Mouse (Mus musculus) limb, embryonic 10.5 days (tissue): ENCODE data around the gene Tbc1d15. TPM values are rescaled to one million over a fixed set of nuclear protein-coding genes. Genes with fewer than 3 reads are reported as not detected.

ENCODE experiments used
- DNase-seq: peaks from one replicate; pipeline ENCODE4 v3.0.0-alpha.2; 2017; ENCODE audit warnings: low spot score
- H3K27ac ChIP-seq: fragments of 300-500 bp; sonication (generic); 2 replicates; pipeline ENCODE4 v1.5.1; 2016; ENCODE audit warnings: mild to moderate bottlenecking
- H3K27me3 ChIP-seq: fragments of 300-500 bp; sonication (generic); 2 replicates; pipeline ENCODE4 v1.6.1; 2016; ENCODE audit warnings: low read depth, mild to moderate bottlenecking; ENCODE audit not compliant: poor library complexity, severe bottlenecking
- H3K36me3 ChIP-seq: fragments of 300-500 bp; sonication (generic); 2 replicates; pipeline ENCODE4 v1.6.1; 2016; ENCODE audit warnings: mild to moderate bottlenecking, moderate library complexity
- H3K4me1 ChIP-seq: fragments of 300-500 bp; sonication (generic); 2 replicates; pipeline ENCODE4 v1.6.1; 2016
- H3K4me3 ChIP-seq: fragments of 300-500 bp; sonication (generic); 2 replicates; pipeline ENCODE4 v1.5.1; 2016; ENCODE audit warnings: mild to moderate bottlenecking, moderate library complexity
- H3K9me3 ChIP-seq: fragments of 300-500 bp; sonication (generic); replicated peaks from 2 replicates; pipeline ENCODE4 v1.6.1; 2016; ENCODE audit warnings: mild to moderate bottlenecking
- WGBS: fragments of 180-500 bp; shearing (Covaris S2); methylation state at CpG from one replicate; pipeline ENCODE4 v1.1.7; 2016; 5-methylcytosine and 5-hydroxymethylcytosine counted together
- polyA plus RNA-seq: library from polyadenylated mRNA; unstranded; fragments of >200 nt; fragmentation: Nextera tagmentation; extraction: Ambion mirVana; gene quantifications from 2 replicates; pipeline ENCODE4 v1.2.1, GENCODE M21; 2016

Tbc1d15 gene
- polyA plus RNA-seq, 1 experiment from 2014 or later = 57.6 TPM

DNA sequence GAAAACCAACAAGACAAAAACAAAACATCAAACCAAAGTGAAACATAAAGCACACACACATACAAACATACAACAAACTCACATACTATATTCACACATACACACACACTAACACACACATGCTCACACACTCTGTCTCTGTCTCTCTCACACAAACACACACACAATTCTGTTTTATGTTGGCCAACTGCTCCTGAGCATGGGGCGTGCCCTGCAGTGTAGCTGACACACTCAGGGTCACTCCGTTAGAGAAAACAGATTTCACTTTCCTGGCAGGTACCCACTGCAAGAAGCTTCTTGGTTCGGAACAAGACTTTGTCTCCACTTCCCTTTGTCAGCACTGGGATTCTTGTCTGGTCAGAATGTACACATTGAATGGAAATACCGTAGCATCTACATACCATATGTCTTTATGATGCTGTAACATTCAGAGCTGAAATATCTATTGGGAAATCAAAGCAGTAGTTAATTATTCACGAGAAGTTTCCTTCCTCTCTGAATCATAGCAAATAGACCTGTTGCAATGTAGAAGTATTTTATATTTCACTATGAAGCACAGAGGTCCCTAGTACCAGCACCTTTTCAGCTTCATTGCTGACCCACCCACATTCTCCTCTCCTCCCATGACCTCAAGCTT is 11.8 kb upstream of the Tbc1d15 start:
- Histone ChIP-seq H3K9me3 (no peaks in the 10 kb centered on the region), H3K27ac (no peak overlapping the region), H3K4me1 (no peaks in the 10 kb centered on the region), H3K4me3 (no peak overlapping the region), H3K27me3 (no peaks in the 10 kb centered on the region), H3K36me3 (no peaks in the 10 kb centered on the region)
- no peak for DNase-seq
- 78% methylated on average over 5 of the region's 5 CpGs for WGBS

- Histone ChIP-seq H3K4me1 (no peaks in the 10 kb centered on the region), H3K9me3 (no peaks in the 10 kb centered on the region), H3K36me3 (no peaks in the 10 kb centered on the region), H3K27me3 (no peaks in the 10 kb centered on the region), H3K4me3 (no peak overlapping the region), H3K27ac (no peak overlapping the region)
- DNase-seq = no peak
- 86% methylated on average over 2 of the region's 2 CpGs for WGBS
Observed at GRCm38 (mm10) chr10:115262261-115262660, 11.0 kb upstream of the Tbc1d15 start.

DNA sequence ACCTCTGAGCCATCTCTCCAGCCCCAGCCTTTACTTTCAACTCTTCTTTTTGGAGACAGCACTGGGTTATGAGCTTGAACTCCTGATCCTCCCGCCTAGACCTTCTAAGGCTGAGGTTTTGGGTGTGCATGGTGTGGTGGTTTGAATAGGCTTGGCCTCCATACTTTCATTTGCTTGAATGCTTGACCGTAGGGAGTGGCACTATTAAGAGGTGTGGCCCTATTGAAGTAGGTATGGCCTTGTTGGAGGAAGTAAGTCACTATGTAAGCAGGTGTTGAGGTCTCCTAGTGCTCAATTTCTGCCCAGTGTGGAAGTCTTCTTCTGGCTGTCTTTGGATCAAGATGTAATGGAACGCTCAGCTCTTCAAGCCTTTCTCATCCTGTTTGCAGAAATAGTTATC is 10.2 kb upstream of the Tbc1d15 start:
- WGBS = 93% methylated on average over 3 of the region's 3 CpGs
- H3K9me3 ChIP-seq = no peaks in the 10 kb centered on the region
- H3K36me3 ChIP-seq = no peaks in the 10 kb centered on the region
- no peaks in the 10 kb centered on the region for H3K4me1 ChIP-seq
- H3K4me3 ChIP-seq = no peak overlapping the region
- H3K27me3 ChIP-seq = no peaks in the 10 kb centered on the region
- no peak for DNase-seq
- H3K27ac ChIP-seq = no peak overlapping the region

DNA sequence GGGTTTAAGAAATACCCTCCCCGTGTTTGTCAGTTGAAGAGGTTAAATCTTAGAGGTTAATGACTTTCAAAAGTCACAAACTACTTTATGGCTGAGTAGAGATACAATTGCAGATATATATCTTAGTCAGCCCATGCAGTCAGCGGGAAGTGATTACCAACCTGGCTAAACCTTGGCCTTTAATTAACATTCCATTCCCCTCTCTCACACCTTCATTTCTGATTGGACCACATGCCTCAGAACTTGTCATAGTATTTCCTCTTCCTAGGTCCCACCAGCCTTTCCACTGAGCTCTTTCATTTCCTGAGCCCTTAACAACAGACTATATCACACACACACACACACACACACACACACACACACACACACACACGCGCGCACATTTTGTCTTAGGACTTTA is 4.9 kb upstream of the Tbc1d15 start:
- no peak overlapping the region for H3K4me3 ChIP-seq
- DNase-seq = no peak
- WGBS = 74% methylated on average over 5 of the region's 5 CpGs
- H3K27me3 ChIP-seq = no peaks in the 10 kb centered on the region
- H3K4me1 ChIP-seq = peaks cover 7% of the 10 kb centered on the region
- H3K27ac ChIP-seq = no peak overlapping the region
- H3K9me3 ChIP-seq = no peaks in the 10 kb centered on the region
- no peaks in the 10 kb centered on the region for H3K36me3 ChIP-seq

DNA sequence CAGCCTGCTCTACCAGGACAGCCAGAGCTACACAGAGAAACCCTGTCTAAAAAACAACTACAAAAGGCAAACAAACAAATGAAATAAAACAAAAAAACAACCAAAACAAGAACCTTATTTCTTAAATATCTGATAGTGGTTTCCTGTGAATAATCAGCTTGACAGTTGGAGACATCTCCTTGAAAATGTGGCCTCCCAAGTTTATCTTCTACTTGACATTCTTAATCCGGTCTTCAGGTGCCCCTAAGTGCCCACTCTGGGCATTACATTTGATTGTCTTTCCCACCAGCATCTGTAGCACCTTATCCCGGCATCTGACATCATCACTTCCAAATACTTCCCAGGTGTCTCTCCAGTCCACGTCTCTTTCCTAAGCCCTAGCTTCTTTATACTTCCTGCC is 2.3 kb upstream of the Tbc1d15 start:
- no peak for DNase-seq
- H3K4me1 ChIP-seq = peaks cover 26% of the 10 kb centered on the region
- no peaks in the 10 kb centered on the region for H3K27me3 ChIP-seq
- H3K36me3 ChIP-seq = no peaks in the 10 kb centered on the region
- H3K4me3 ChIP-seq = no peak overlapping the region
- H3K27ac ChIP-seq = no peak overlapping the region
- WGBS = 78% methylated on average over 3 of the region's 3 CpGs
- H3K9me3 ChIP-seq = no peaks in the 10 kb centered on the region

- Histone ChIP-seq H3K4me1 (peaks cover 34% of the 10 kb centered on the region), H3K27ac (peak overlapping the region; percentile 63), H3K4me3 (peak overlapping the region; percentile 97), H3K36me3 (no peaks in the 10 kb centered on the region), H3K27me3 (no peaks in the 10 kb centered on the region), H3K9me3 (no peaks in the 10 kb centered on the region)
- DNase-seq = peak; percentile 43
- 13% methylated on average over 10 of the region's 10 CpGs for WGBS
Observed at GRCm38 (mm10) chr10:115252321-115252757, 1.1 kb upstream of the Tbc1d15 start.

DNA sequence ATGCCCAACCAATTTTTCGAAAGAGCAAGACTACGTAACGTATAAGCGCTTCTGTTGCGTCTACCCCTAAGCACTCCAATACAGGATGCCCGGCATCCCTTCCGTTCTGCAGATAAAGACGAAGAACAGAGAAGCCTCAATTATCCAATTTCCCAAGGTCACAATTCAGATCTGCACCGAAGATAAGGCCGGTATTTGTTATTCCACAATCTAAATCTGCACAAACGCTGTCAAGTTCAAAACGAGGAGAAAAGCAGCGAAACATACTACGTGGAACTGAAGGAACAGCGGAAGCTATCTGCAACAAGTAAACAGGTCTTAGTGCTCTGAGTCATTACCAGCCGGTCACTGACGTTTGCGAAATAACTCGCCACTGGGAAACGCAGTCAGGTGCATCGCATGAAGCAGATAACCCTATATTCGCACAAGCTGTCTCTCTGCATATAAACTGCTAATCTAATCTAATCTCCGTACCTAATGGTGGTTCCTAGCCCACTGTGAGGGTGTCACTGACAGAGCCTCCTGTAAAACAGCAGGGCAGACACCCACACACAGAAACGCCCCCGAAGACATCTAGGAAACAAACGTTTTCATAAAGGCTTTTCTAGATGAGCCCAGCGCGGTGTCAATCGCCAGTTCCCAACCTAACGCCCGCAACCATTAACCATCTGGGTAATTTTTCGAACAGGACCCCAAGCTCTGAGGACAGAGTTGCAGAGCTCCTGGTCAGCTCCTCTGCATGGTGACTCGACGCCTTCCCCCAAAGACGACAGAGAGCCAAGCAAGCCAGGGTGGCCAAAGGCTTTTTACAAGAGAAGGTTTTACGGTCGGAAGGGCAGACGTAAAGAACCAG is 806 bp downstream of the Tbc1d15 start:
- H3K27ac ChIP-seq = peak overlapping the region; percentile 91

DNA sequence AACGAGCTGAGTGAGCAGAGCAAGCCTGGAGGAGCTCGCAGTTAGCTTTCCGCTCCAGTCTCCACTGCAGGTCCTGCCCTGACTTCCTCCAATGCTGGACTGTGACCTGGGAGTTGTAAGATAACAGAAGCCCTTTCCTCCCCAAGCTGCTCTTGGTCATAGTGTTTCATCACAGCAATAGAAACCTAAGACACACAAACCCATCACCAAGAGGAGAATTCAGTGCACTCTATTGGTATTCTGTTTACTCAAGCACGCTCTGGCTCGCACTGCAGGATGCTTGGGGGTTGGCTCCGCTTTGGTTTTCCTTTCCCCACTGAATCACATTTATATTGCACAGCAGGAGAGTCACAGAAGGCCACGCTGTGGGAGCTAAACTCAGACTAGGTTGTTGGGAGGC is 3.2 kb downstream of the Tbc1d15 start:
- no peak overlapping the region for H3K4me3 ChIP-seq
- 69% methylated on average over 7 of the region's 7 CpGs for WGBS
- no peaks in the 10 kb centered on the region for H3K27me3 ChIP-seq
- DNase-seq = no peak
- no peaks in the 10 kb centered on the region for H3K9me3 ChIP-seq
- H3K27ac ChIP-seq = no peak overlapping the region
- no peaks in the 10 kb centered on the region for H3K36me3 ChIP-seq
- H3K4me1 ChIP-seq = peaks cover 34% of the 10 kb centered on the region

More for the DNA sequence above, 806 bp downstream of the Tbc1d15 start:
- Histone ChIP-seq H3K36me3 (no peaks in the 10 kb centered on the region), H3K4me3 (peak overlapping the region; percentile 97), H3K9me3 (no peaks in the 10 kb centered on the region), H3K27me3 (no peaks in the 10 kb centered on the region), H3K4me1 (peaks cover 34% of the 10 kb centered on the region)
- DNase-seq = no peak
- 34% methylated on average over 38 of the region's 38 CpGs for WGBS

DNA sequence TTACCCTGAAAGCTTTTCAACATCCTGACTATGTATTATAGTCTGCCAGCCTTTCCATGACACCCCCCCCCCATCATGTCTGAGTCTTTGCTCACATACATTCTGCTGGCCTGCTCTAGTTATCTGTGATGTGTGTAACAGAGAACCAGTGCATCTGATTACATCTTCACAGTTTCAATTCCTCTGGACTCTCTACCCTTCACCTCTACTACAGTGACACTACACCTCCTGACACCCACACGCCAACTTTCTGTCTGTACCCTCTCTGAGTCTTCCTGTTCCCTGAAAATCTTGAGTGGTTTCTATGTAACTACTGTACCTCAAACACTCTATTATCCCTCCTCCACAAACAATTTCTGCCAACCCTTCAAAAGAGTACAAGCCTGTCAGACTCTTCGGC is 5.8 kb downstream of the Tbc1d15 start:
- Histone ChIP-seq H3K9me3 (no peaks in the 10 kb centered on the region), H3K27ac (no peak overlapping the region), H3K4me3 (no peak overlapping the region), H3K36me3 (no peaks in the 10 kb centered on the region; the same call in 1 of the 2 replicates), H3K27me3 (no peaks in the 10 kb centered on the region), H3K4me1 (peaks cover 26% of the 10 kb centered on the region)
- no peak for DNase-seq
- 95% methylated on average over 2 of the region's 2 CpGs for WGBS

DNA sequence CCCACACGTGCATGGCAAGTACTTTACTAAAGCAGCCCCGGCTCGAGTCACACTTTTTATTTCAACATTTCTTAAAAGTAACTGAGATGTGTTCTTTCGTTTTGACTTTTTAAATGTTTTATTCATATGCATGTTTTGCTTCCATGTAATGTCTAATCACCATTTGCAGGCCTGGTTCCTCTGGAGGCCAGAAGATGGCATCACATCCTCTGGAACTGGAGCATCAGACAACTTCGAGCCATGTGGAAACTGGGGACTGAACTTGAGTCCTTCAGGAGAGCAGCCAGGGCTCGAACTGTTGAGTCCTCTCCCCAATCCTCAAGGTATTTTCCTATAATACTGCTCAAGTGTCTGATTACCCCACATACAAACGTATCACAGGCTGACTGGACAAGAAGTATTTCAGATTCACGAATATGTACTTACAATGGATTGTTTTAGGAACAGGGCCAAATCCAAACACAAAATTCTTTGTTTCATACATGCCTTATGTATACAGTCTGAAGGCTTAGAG is 10.1 kb downstream of the Tbc1d15 start:
- H3K27me3 ChIP-seq = no peaks in the 10 kb centered on the region
- no peak overlapping the region for H3K27ac ChIP-seq
- WGBS = 88% methylated on average over 8 of the region's 8 CpGs
- H3K4me1 ChIP-seq = no peaks in the 10 kb centered on the region
- H3K4me3 ChIP-seq = no peak overlapping the region
- H3K36me3 ChIP-seq = peaks cover 38% of the 10 kb centered on the region
- no peaks in the 10 kb centered on the region for H3K9me3 ChIP-seq
- DNase-seq = no peak

DNA sequence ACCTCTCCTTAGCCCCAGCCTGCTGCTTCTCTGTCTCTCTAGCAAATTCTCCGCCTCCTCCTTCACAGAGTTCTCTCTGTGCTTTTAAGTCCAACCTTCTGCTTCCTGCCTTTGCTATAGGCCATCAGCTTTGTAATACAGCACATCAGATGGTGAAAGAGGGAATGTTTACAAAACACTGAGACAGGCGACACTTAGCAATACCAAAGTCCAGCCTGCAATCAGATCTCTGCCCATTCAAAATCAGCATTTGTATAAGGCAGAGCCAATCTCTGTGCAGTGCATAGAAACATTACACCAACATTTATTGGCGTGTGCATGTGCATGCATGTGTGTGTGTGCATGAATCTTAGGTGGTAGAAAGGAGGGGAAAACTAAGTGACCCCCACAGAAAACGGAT is 13.3 kb downstream of the Tbc1d15 start:
- no peaks in the 10 kb centered on the region for H3K4me1 ChIP-seq
- no peaks in the 10 kb centered on the region for H3K9me3 ChIP-seq
- DNase-seq = no peak
- WGBS = 90% methylated on average over 4 of the region's 4 CpGs
- H3K27me3 ChIP-seq = no peaks in the 10 kb centered on the region
- peaks cover 52% of the 10 kb centered on the region for H3K36me3 ChIP-seq
- no peak overlapping the region for H3K27ac ChIP-seq
- no peak overlapping the region for H3K4me3 ChIP-seq

DNA sequence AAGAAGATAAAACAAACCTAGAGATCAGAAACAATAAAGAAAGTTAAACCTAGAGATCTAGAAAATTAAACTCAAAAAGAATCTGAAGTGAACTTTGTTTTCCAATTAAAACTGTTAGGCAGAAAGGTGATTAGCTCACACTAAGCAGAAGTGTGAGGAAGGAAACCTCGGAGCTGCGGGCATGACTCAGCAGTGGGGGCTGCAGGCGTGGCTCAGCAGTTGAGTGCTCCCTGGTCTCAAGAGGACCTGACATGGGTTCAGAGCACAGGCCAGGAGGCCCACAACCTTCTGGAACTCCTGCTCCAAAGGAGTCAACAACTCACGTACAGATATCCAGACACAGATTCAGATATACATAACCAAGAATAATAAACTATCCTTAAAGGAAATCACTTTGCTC is 14.5 kb downstream of the Tbc1d15 start:
- no peak for DNase-seq
- Histone ChIP-seq H3K36me3 (peaks cover 63% of the 10 kb centered on the region), H3K4me3 (no peak overlapping the region), H3K9me3 (no peaks in the 10 kb centered on the region), H3K4me1 (no peaks in the 10 kb centered on the region), H3K27ac (no peak overlapping the region), H3K27me3 (no peaks in the 10 kb centered on the region)
- 80% methylated on average over 4 of the region's 4 CpGs for WGBS

DNA sequence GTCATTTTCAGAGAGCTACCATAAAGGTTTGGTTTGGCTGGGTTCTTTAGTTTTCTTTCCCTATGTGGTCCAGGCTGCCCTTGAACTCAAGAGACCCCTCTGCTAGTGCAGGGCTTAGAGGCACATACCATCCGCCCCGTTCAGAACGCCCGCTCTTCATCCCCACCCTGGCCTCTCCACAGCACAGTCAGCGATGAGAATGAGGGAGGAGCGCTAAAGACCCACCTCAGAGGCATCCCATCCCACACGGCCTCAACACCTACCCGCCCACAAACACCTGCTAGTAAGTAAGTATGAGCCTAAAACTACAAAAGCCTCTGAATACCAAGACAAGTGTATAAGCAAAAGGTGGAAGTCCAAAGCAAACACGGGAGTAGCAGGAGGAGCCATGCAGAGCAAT is 15.8 kb downstream of the Tbc1d15 start:
- Histone ChIP-seq H3K4me3 (no peak overlapping the region), H3K27me3 (no peaks in the 10 kb centered on the region), H3K9me3 (no peaks in the 10 kb centered on the region), H3K27ac (no peak overlapping the region), H3K36me3 (peaks cover 67% of the 10 kb centered on the region), H3K4me1 (no peaks in the 10 kb centered on the region)
- DNase-seq = no peak
- 90% methylated on average over 9 of the region's 9 CpGs for WGBS
